Mouse (Mus musculus) myocyte (in vitro differentiated cells): ENCODE data around the gene Gnao1. TPM values are rescaled to one million over a fixed set of nuclear protein-coding genes. Genes with fewer than 3 reads are reported as not detected.
A peak's percentile ranks its signal among the peaks of the same experiment; 100 is the strongest.

Experiments
- H3K27me3 ChIP-seq: one replicate; pipeline ENCODE4 v1.6.1; 2011; ENCODE audit not compliant: control insufficient read depth, insufficient read depth, insufficient read length
- H3K36me3 ChIP-seq: one replicate; pipeline ENCODE4 v1.6.1; 2011; ENCODE audit not compliant: control insufficient read depth, insufficient read depth
- H3K4me2 ChIP-seq: one replicate; pipeline ENCODE4 v1.6.1; 2011; ENCODE audit warnings: low read depth, control low read depth
- H3K4me3 ChIP-seq: one replicate; pipeline ENCODE4 v1.5.1; 2011; ENCODE audit warnings: mild to moderate bottlenecking, control low read depth, moderate library complexity
- H3K79me2 ChIP-seq: one replicate; pipeline ENCODE4 v1.6.1; 2011; ENCODE audit not compliant: control insufficient read depth, insufficient read depth
- H3ac ChIP-seq: one replicate; pipeline ENCODE4 v1.6.1; 2011; ENCODE audit not compliant: control insufficient read depth, insufficient read length
- CEBPB ChIP-seq: IDR thresholded peaks from 2 replicates; pipeline ENCODE4 v1.6.1; 2011; ENCODE audit warnings: mild to moderate bottlenecking, moderate library complexity; ENCODE audit not compliant: poor library complexity, insufficient read depth, severe bottlenecking
- E2F4 ChIP-seq: IDR thresholded peaks from one replicate; pipeline ENCODE4 v1.6.1; 2011; ENCODE audit warnings: mild to moderate bottlenecking, control low read depth, moderate library complexity; ENCODE audit not compliant: insufficient read depth
- MAX ChIP-seq: IDR thresholded peaks from one replicate; pipeline ENCODE4 v1.6.1; 2011; ENCODE audit warnings: low read depth, mild to moderate bottlenecking, control low read depth
- MYOD1 ChIP-seq, 3 experiments: IDR thresholded peaks; one replicate each; pipeline ENCODE4 v1.6.1; 2011; ENCODE audit warnings: control low read depth in 2 of 3, low read depth in 2 of 3, mild to moderate bottlenecking in 2 of 3, moderate library complexity in 1 of 3; ENCODE audit not compliant: insufficient read length in 2 of 3, control insufficient read depth in 1 of 3
- MYOG ChIP-seq, 3 experiments: IDR thresholded peaks; one replicate each; pipeline ENCODE4 v1.6.1; 2011; ENCODE audit warnings: control low read depth in 2 of 3, low read depth in 2 of 3, mild to moderate bottlenecking in 2 of 3; ENCODE audit not compliant: insufficient read length in 2 of 3, control insufficient read depth in 1 of 3, insufficient read depth in 1 of 3
- POLR2A ChIP-seq: IDR thresholded peaks from one replicate; pipeline ENCODE4 v1.6.1; 2011; ENCODE audit warnings: low read depth, mild to moderate bottlenecking, control low read depth, moderate library complexity; ENCODE audit not compliant: insufficient read length
- POLR2AphosphoS2 ChIP-seq: IDR thresholded peaks from one replicate; pipeline ENCODE4 v1.6.1; 2011; ENCODE audit warnings: low read depth, control low read depth; ENCODE audit not compliant: insufficient read length
- REST ChIP-seq: IDR thresholded peaks from one replicate; pipeline ENCODE4 v1.6.1; 2011; ENCODE audit warnings: mild to moderate bottlenecking, control low read depth, moderate library complexity; ENCODE audit not compliant: insufficient read depth, insufficient read length
- SRF ChIP-seq: IDR thresholded peaks from one replicate; pipeline ENCODE4 v1.6.1; 2011; ENCODE audit warnings: low read depth; ENCODE audit not compliant: control insufficient read depth, insufficient read length
- TCF12 ChIP-seq: IDR thresholded peaks from one replicate; pipeline ENCODE4 v1.6.1; 2011; ENCODE audit warnings: mild to moderate bottlenecking, control low read depth; ENCODE audit not compliant: poor library complexity, insufficient read depth, severe bottlenecking
- TCF3 ChIP-seq: IDR thresholded peaks from one replicate; pipeline ENCODE4 v1.6.1; 2011; ENCODE audit warnings: low read depth, control low read depth; ENCODE audit not compliant: insufficient read length
- USF1 ChIP-seq: IDR thresholded peaks from one replicate; pipeline ENCODE4 v1.6.1; 2011; ENCODE audit warnings: low read depth, mild to moderate bottlenecking, control low read depth, moderate library complexity
- polyA plus RNA-seq: library from polyadenylated mRNA; unstranded; fragments of >200 nt; fragmentation: generic; extraction: Trizol; gene quantifications from one replicate; pipeline ENCODE4 v1.2.1, GENCODE M21; 2012; ENCODE audit warnings: missing spikeins

The Gnao1 gene
- polyA plus RNA-seq, 1 experiment = 31.8 TPM

GRCm38 (mm10) chr8:93868486-93869221 lies 58.9 kb downstream of the Gnao1 start:
- H3ac ChIP-seq = no peak overlapping the region
- H3K4me3 ChIP-seq = no peak overlapping the region
- no peaks in the 10 kb centered on the region for H3K27me3 ChIP-seq
- H3K4me2 ChIP-seq = no peak overlapping the region
- no peak for TF ChIP-seq MYOG (IDR thresholded peaks at IDR 0.05; ENCODE audit: control insufficient read depth in 1 of 3, insufficient read depth in 1 of 3, insufficient read length in 2 of 3, low read depth in 2 of 3)
- TF ChIP-seq CEBPB = no peak
- no peak for TF ChIP-seq SRF
- TF ChIP-seq MAX = no peak
- TF ChIP-seq E2F4 = no peak
- TF ChIP-seq POLR2A = no peak
- no peak for TF ChIP-seq MYOD1 (IDR thresholded peaks at IDR 0.05; ENCODE audit: control insufficient read depth in 1 of 3, insufficient read length in 2 of 3, low read depth in 2 of 3)
- no peak for TF ChIP-seq USF1
- TF ChIP-seq POLR2AphosphoS2 = no peak
- TF ChIP-seq TCF3 = no peak
- TF ChIP-seq REST = no peak
- H3K36me3 ChIP-seq = no peaks in the 10 kb centered on the region
- H3K79me2 ChIP-seq = no peaks in the 10 kb centered on the region

GRCm38 (mm10) chr8:93871275-93871674 lies 61.5 kb downstream of the Gnao1 start:
- no peak overlapping the region for H3K4me3 ChIP-seq
- H3ac ChIP-seq = no peak overlapping the region
- H3K79me2 ChIP-seq = no peaks in the 10 kb centered on the region
- H3K36me3 ChIP-seq = no peaks in the 10 kb centered on the region
- H3K4me2 ChIP-seq = peak overlapping the region; percentile 57
- no peak for TF ChIP-seq USF1
- TF ChIP-seq REST = no peak
- TF ChIP-seq MAX = no peak
- 0 out of 2 replicates have a peak, but pooled peaks have one; percentile 41 for TF ChIP-seq CEBPB
- peak in 2 of 3 experiments; percentile 64 to 70 for TF ChIP-seq MYOD1 (IDR thresholded peaks at IDR 0.05; ENCODE audit: control insufficient read depth in 1 of 3, insufficient read length in 2 of 3, low read depth in 2 of 3)
- no peak for TF ChIP-seq POLR2A
- peak; percentile 16 for TF ChIP-seq TCF12
- TF ChIP-seq MYOG (IDR thresholded peaks at IDR 0.05; ENCODE audit: control insufficient read depth in 1 of 3, insufficient read depth in 1 of 3, insufficient read length in 2 of 3, low read depth in 2 of 3) = peak in 2 of 3 experiments; percentile 51 to 65
- no peak for TF ChIP-seq E2F4
- TF ChIP-seq POLR2AphosphoS2 = no peak
- no peak for TF ChIP-seq TCF3
- H3K27me3 ChIP-seq = no peaks in the 10 kb centered on the region

GRCm38 (mm10) chr8:93878396-93878795 lies 68.6 kb downstream of the Gnao1 start:
- Histone ChIP-seq H3K79me2 (no peaks in the 10 kb centered on the region), H3ac (no peak overlapping the region), H3K4me2 (no peak overlapping the region), H3K36me3 (no peaks in the 10 kb centered on the region), H3K27me3 (no peaks in the 10 kb centered on the region), H3K4me3 (no peak overlapping the region)
- TF ChIP-seq MAX = no peak
- TF ChIP-seq MYOG (IDR thresholded peaks at IDR 0.05; ENCODE audit: control insufficient read depth in 1 of 3, insufficient read depth in 1 of 3, insufficient read length in 2 of 3, low read depth in 2 of 3) = no peak
- no peak for TF ChIP-seq TCF12
- no peak for TF ChIP-seq REST
- TF ChIP-seq POLR2A = no peak
- no peak for TF ChIP-seq E2F4
- no peak for TF ChIP-seq TCF3
- no peak for TF ChIP-seq USF1
- no peak for TF ChIP-seq POLR2AphosphoS2
- TF ChIP-seq MYOD1 (IDR thresholded peaks at IDR 0.05; ENCODE audit: control insufficient read depth in 1 of 3, insufficient read length in 2 of 3, low read depth in 2 of 3) = no peak
- TF ChIP-seq SRF = no peak
- TF ChIP-seq CEBPB = no peak

GRCm38 (mm10) chr8:93879966-93880365 lies 70.2 kb downstream of the Gnao1 start:
- TF ChIP-seq E2F4 (no peak), REST (no peak), USF1 (no peak), POLR2A (no peak), CEBPB (no peak), TCF3 (no peak), POLR2AphosphoS2 (no peak), MYOD1 (IDR thresholded peaks at IDR 0.05; ENCODE audit: control insufficient read depth in 1 of 3, insufficient read length in 2 of 3, low read depth in 2 of 3) (no peak), MYOG (IDR thresholded peaks at IDR 0.05; ENCODE audit: control insufficient read depth in 1 of 3, insufficient read depth in 1 of 3, insufficient read length in 2 of 3, low read depth in 2 of 3) (no peak), TCF12 (no peak), MAX (no peak), SRF (no peak)
- H3K27me3 ChIP-seq = no peaks in the 10 kb centered on the region
- H3K4me3 ChIP-seq = no peak overlapping the region

More at GRCm38 (mm10) chr8:93879966-93880365, 70.2 kb downstream of the Gnao1 start:
- H3K79me2 ChIP-seq = no peaks in the 10 kb centered on the region
- H3K36me3 ChIP-seq = no peaks in the 10 kb centered on the region
- no peak overlapping the region for H3K4me2 ChIP-seq
- no peak overlapping the region for H3ac ChIP-seq
